Mouse (Mus musculus): ENCODE data around the gene Ugt1a7c. TPM values are rescaled to one million over a fixed set of nuclear protein-coding genes. Genes with fewer than 3 reads are reported as not detected.

Gene Ugt1a7c
- total and polyA plus RNA-seq, 2 experiments from 2014 or later, result 1.3 to 2.1 TPM

- peaks cover 92% of the 10 kb centered on the region for H3K36me3 ChIP-seq (ENCODE audit: insufficient read depth, low read length)
- 75% methylated on average over 4 of the region's 4 CpGs for WGBS
- H3K9ac ChIP-seq (replicated peaks; ENCODE audit: low read length), result no peak overlapping the region
- H3K27ac ChIP-seq, result no peak overlapping the region
- ATAC-seq (no peak), DNase-seq (ENCODE audit: low spot score) (no peak)
- no peaks in the 10 kb centered on the region for H3K9me3 ChIP-seq (ENCODE audit: low read length)
- no peak for TF ChIP-seq CTCF (IDR thresholded peaks at IDR 0.05; ENCODE audit: low read depth)
- H3K27me3 ChIP-seq (ENCODE audit: insufficient read depth, low read length), result no peaks in the 10 kb centered on the region
- H3K4me3 ChIP-seq (ENCODE audit: low read length), result no peak overlapping the region
- no peak overlapping the region for H3K4me2 ChIP-seq (ENCODE audit: low read depth, low read length)
- H3K4me1 ChIP-seq (ENCODE audit: insufficient read depth, low read length), result no peaks in the 10 kb centered on the region
Observed at GRCm38 (mm10) chr1:88264869-88265240, 170.0 kb downstream of the Ugt1a7c start.

DNA sequence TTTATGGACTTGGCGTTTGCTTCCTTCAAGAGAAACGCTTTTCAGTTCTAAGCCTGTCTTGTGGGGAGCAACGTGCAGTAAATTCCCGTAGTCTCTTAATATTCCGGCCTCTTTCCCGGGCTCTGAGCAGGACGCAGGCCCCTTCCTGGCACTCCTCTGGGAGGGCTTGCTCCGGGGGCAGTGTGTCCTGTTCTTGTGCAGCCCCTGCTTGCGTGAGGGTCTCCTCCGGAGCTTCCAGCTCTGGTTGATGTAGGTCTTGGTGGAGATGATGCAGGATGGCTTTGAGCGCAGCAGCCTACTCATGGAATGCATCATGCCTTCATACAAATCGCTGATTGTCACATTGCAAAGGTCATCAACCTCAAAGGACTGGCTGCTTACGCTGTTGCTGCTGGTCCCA lies 171.3 kb downstream of the Ugt1a7c start:
- no peak overlapping the region for H3K4me3 ChIP-seq (ENCODE audit: low read length)
- peaks cover 87% of the 10 kb centered on the region for H3K36me3 ChIP-seq (ENCODE audit: insufficient read depth, low read length)
- no peak overlapping the region for H3K27ac ChIP-seq
- no peak for TF ChIP-seq CTCF (IDR thresholded peaks at IDR 0.05; ENCODE audit: low read depth)
- 89% methylated on average over 13 of the region's 13 CpGs for WGBS
- no peak overlapping the region for H3K9ac ChIP-seq (replicated peaks; ENCODE audit: low read length)
- no peak overlapping the region for H3K4me2 ChIP-seq (ENCODE audit: low read depth, low read length)
- DNase-seq (ENCODE audit: low spot score), result no peak
- no peak for ATAC-seq
- no peaks in the 10 kb centered on the region for H3K4me1 ChIP-seq (ENCODE audit: insufficient read depth, low read length)
- H3K9me3 ChIP-seq (ENCODE audit: low read length), result no peaks in the 10 kb centered on the region
- no peaks in the 10 kb centered on the region for H3K27me3 ChIP-seq (ENCODE audit: insufficient read depth, low read length)

GRCm38 (mm10) chr1:88267489-88267888 lies 172.6 kb downstream of the Ugt1a7c start:
- Histone ChIP-seq H3K9me3 (ENCODE audit: low read length) (no peaks in the 10 kb centered on the region), H3K27me3 (ENCODE audit: insufficient read depth, low read length) (no peaks in the 10 kb centered on the region), H3K4me2 (ENCODE audit: low read depth, low read length) (no peak overlapping the region), H3K27ac (no peak overlapping the region), H3K4me1 (ENCODE audit: insufficient read depth, low read length) (no peaks in the 10 kb centered on the region), H3K9ac (replicated peaks; ENCODE audit: low read length) (no peak overlapping the region), H3K4me3 (ENCODE audit: low read length) (no peak overlapping the region), H3K36me3 (ENCODE audit: insufficient read depth, low read length) (peaks cover 76% of the 10 kb centered on the region)
- TF ChIP-seq CTCF (IDR thresholded peaks at IDR 0.05; ENCODE audit: low read depth), result no peak
- no peak for ATAC-seq
- no peak for DNase-seq (ENCODE audit: low spot score)
- whole genome bisulfite sequencing, result 94% methylated on average over 6 of the region's 6 CpGs

DNA sequence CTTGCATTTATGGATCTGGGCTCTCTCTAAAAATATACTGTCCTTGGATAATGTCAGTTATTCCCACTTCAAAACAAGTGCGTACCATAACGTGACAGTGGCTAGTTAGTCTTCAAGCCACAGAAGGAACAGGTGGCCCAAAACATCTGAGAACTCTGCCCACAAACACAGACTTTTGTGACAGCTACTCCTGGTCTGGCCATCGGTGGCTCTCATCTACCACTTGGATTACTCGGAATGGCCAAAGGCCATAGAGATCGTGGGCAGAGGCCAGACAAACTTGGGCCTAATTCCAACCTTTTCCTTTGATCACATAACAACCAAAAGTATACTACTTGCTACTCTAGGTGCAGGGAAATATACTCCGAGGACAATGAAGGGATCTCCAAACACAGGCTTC lies 173.2 kb downstream of the Ugt1a7c start:
- Histone ChIP-seq H3K4me2 (ENCODE audit: low read depth, low read length) (no peak overlapping the region), H3K4me3 (ENCODE audit: low read length) (no peak overlapping the region), H3K9ac (replicated peaks; ENCODE audit: low read length) (no peak overlapping the region), H3K36me3 (ENCODE audit: insufficient read depth, low read length) (peaks cover 76% of the 10 kb centered on the region), H3K27me3 (ENCODE audit: insufficient read depth, low read length) (no peaks in the 10 kb centered on the region), H3K9me3 (ENCODE audit: low read length) (no peaks in the 10 kb centered on the region), H3K4me1 (ENCODE audit: insufficient read depth, low read length) (no peaks in the 10 kb centered on the region), H3K27ac (no peak overlapping the region)
- 85% methylated on average over 6 of the region's 6 CpGs for WGBS
- TF ChIP-seq CTCF (IDR thresholded peaks at IDR 0.05; ENCODE audit: low read depth), result no peak
- no peak for ATAC-seq
- DNase-seq (ENCODE audit: low spot score), result no peak

Other genes with a start within 250 kb of the Ugt1a7c start
- 71.0 and 78.0 TPM in 2 replicates for gene Dgkd, start 241.8 kb upstream of the Ugt1a7c start, total RNA-seq (2014; rRNA removed)
- 33.5 and 36.1 TPM in 2 replicates for gene Dgkd, start 241.8 kb upstream of the Ugt1a7c start, polyA plus RNA-seq (2015; fragmentation: Nextera tagmentation; extraction: Ambion mirVana)
- 12.0 and 18.2 TPM in 2 replicates for gene Usp40, start 86.5 kb upstream of the Ugt1a7c start, total RNA-seq (2014; rRNA removed)
- gene Usp40, start 86.5 kb upstream of the Ugt1a7c start, polyA plus RNA-seq (2015; fragmentation: Nextera tagmentation; extraction: Ambion mirVana), result 9.2 and 11.5 TPM in 2 replicates
- gene Ugt1a10, start 39.7 kb upstream of the Ugt1a7c start, total RNA-seq (2014; rRNA removed), result not detected in 2 replicates
- gene Ugt1a10, start 39.7 kb upstream of the Ugt1a7c start, polyA plus RNA-seq (2015; fragmentation: Nextera tagmentation; extraction: Ambion mirVana), result not detected in 2 replicates
- not detected in 2 replicates for gene Ugt1a9, start 24.3 kb upstream of the Ugt1a7c start, total RNA-seq (2014; rRNA removed)
- gene Ugt1a9, start 24.3 kb upstream of the Ugt1a7c start, polyA plus RNA-seq (2015; fragmentation: Nextera tagmentation; extraction: Ambion mirVana), result not detected in 2 replicates
- gene Ugt1a8, start 7.2 kb upstream of the Ugt1a7c start, total RNA-seq (2014; rRNA removed), result not detected in 2 replicates
- gene Ugt1a8, start 7.2 kb upstream of the Ugt1a7c start, polyA plus RNA-seq (2015; fragmentation: Nextera tagmentation; extraction: Ambion mirVana), result not detected in 2 replicates
- gene Ugt1a6b, start 8.2 kb downstream of the Ugt1a7c start, total RNA-seq (2014; rRNA removed), result 0.32 and 3.0 TPM in 2 replicates
- 3.4 and 3.8 TPM in 2 replicates for gene Ugt1a6b, start 8.2 kb downstream of the Ugt1a7c start, polyA plus RNA-seq (2015; fragmentation: Nextera tagmentation; extraction: Ambion mirVana)
- 5.0 and 5.5 TPM in 2 replicates for gene Ugt1a6a, start 39.7 kb downstream of the Ugt1a7c start, total RNA-seq (2014; rRNA removed)
- gene Ugt1a6a, start 39.7 kb downstream of the Ugt1a7c start, polyA plus RNA-seq (2015; fragmentation: Nextera tagmentation; extraction: Ambion mirVana), result 6.3 and 7.6 TPM in 2 replicates
- gene Ugt1a5, start 71.0 kb downstream of the Ugt1a7c start, total RNA-seq (2014; rRNA removed), result 0.26 TPM in 1 of 2 replicates, not detected in the other
- gene Ugt1a5, start 71.0 kb downstream of the Ugt1a7c start, polyA plus RNA-seq (2015; fragmentation: Nextera tagmentation; extraction: Ambion mirVana), result not detected in 2 replicates
- not detected in 2 replicates for gene Ugt1a2, start 105.5 kb downstream of the Ugt1a7c start, total RNA-seq (2014; rRNA removed)
- gene Ugt1a2, start 105.5 kb downstream of the Ugt1a7c start, polyA plus RNA-seq (2015; fragmentation: Nextera tagmentation; extraction: Ambion mirVana), result not detected in 2 replicates
- gene Dnajb3, start 110.7 kb downstream of the Ugt1a7c start, total RNA-seq (2014; rRNA removed), result 4.7 and 7.5 TPM in 2 replicates
- 8.6 and 11.7 TPM in 2 replicates for gene Dnajb3, start 110.7 kb downstream of the Ugt1a7c start, polyA plus RNA-seq (2015; fragmentation: Nextera tagmentation; extraction: Ambion mirVana)
- gene Ugt1a1, start 116.9 kb downstream of the Ugt1a7c start, total RNA-seq (2014; rRNA removed), result 0.42 TPM in 1 of 2 replicates, not detected in the other
- 0.09 TPM in 1 of 2 replicates, not detected in the other for gene Ugt1a1, start 116.9 kb downstream of the Ugt1a7c start, polyA plus RNA-seq (2015; fragmentation: Nextera tagmentation; extraction: Ambion mirVana)
- gene Mroh2a, start 131.9 kb downstream of the Ugt1a7c start, total RNA-seq (2014; rRNA removed), result 0.16 TPM in 1 of 2 replicates, not detected in the other
- 0.23 and 0.55 TPM in 2 replicates for gene Mroh2a, start 131.9 kb downstream of the Ugt1a7c start, polyA plus RNA-seq (2015; fragmentation: Nextera tagmentation; extraction: Ambion mirVana)
- gene Hjurp, start 182.6 kb downstream of the Ugt1a7c start, total RNA-seq (2014; rRNA removed), result 82.8 and 86.3 TPM in 2 replicates
- 47.2 and 47.7 TPM in 2 replicates for gene Hjurp, start 182.6 kb downstream of the Ugt1a7c start, polyA plus RNA-seq (2015; fragmentation: Nextera tagmentation; extraction: Ambion mirVana)
- 0.05 and 0.14 TPM in 2 replicates for gene Trpm8, start 182.6 kb downstream of the Ugt1a7c start, total RNA-seq (2014; rRNA removed)
- 0.11 and 0.15 TPM in 2 replicates for gene Trpm8, start 182.6 kb downstream of the Ugt1a7c start, polyA plus RNA-seq (2015; fragmentation: Nextera tagmentation; extraction: Ambion mirVana)